Mouse (Mus musculus) cerebellum, adult 2 months (tissue): Measurements from ENCODE around the gene Kirrel3. TPM values are rescaled to one million over a fixed set of nuclear protein-coding genes. Genes with fewer than 3 reads are reported as not detected.

Source experiments
- DNase-seq, 2 experiments: peaks; one replicate each; pipeline ENCODE4 v3.0.0; 2021
- H3K27ac ChIP-seq: fragments of 200-500 bp; 2 replicates; pipeline ENCODE4 v1.5.1; 2012; ENCODE audit warnings: low read length, control low read depth, inconsistent platforms; ENCODE audit not compliant: insufficient read depth
- H3K27me3 ChIP-seq: fragments of 200-500 bp; 2 replicates; pipeline ENCODE4 v1.6.1; 2012; ENCODE audit warnings: inconsistent platforms, mild to moderate bottlenecking, low read length, moderate library complexity; ENCODE audit not compliant: control insufficient read depth, insufficient read depth
- H3K4me1 ChIP-seq: fragments of 200-500 bp; 2 replicates; pipeline ENCODE4 v1.6.1; 2011; ENCODE audit warnings: low read length; ENCODE audit not compliant: control insufficient read depth, insufficient read depth
- H3K4me3 ChIP-seq: fragments of 200-500 bp; replicated peaks from 2 replicates; pipeline ENCODE3; 2011; ENCODE audit warnings: mild to moderate bottlenecking, low read depth, low read length, control low read depth; ENCODE audit not compliant: insufficient read depth
- CTCF ChIP-seq: fragments of 200-500 bp; IDR thresholded peaks from 2 replicates; pipeline ENCODE4 v1.5.1; 2011; ENCODE audit warnings: low read depth, mild to moderate bottlenecking, control low read depth, low read length, moderate library complexity, borderline replicate concordance; ENCODE audit not compliant: insufficient read depth
- POLR2A ChIP-seq: fragments of 200-500 bp; IDR thresholded peaks from 2 replicates; pipeline ENCODE4 v1.6.1; 2011; ENCODE audit warnings: low read length, control low read depth, borderline replicate concordance; ENCODE audit not compliant: insufficient read depth
- WGBS: fragments of 180-500 bp; shearing (Covaris S2); methylation state at CpG from one replicate; pipeline ENCODE4 v1.1.7; 2018; 5-methylcytosine and 5-hydroxymethylcytosine counted together
- polyA plus RNA-seq: library from polyadenylated mRNA; depleted of rRNA; stranded (reverse); fragments of >200 nt; gene quantifications from 2 replicates; pipeline ENCODE4 v1.2.3, GENCODE M21; 2012

Kirrel3 gene
- polyA plus RNA-seq, 1 experiment: 63.5 TPM

DNA sequence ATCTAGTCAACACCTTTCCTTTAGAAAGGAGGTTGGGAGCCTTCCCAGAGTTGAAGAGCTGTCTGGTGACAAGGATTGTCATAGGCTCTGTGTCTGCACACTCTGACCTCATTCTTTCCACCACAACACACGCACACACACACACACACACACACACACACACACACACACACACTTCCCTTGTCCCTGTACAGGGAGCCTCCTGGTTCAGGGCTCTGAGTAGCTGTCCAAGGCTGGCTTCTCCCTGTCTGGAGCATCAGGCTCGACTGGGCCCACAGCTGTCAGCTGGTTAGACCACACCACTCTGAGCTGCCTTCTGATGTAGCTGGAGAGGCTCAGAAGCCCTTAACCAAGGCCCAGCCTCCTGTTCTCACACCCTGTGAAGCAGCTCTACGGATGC is 302.2 kb downstream of the Kirrel3 start:
- 81% methylated on average over 3 of the region's 3 CpGs for WGBS
- DNase-seq: no peak
- Histone ChIP-seq H3K4me3 (no peak overlapping the region), H3K27me3 (no peaks in the 10 kb centered on the region), H3K4me1 (peaks cover 9% of the 10 kb centered on the region), H3K27ac (no peak overlapping the region)
- no peak for TF ChIP-seq POLR2A
- TF ChIP-seq CTCF: no peak

DNA sequence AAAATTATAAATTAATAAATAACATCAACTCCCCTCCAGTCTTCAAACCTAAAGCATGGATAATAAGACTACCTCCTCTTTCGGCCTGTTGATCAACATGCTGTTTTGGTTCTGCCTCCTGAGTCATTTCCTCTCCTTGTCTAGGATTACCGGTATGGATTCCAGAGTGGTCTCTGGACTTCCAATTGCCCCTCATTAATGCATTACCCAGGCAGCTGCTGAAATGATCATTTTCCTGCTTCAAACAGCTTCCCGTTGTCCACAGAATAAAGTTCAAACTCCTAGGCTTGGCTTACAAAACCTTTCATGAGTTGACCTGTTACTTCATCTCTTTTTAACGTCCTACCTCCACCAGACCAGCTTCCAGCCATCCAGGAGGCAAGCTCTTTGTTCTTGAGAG is 309.5 kb downstream of the Kirrel3 start:
- no peak overlapping the region for H3K27ac ChIP-seq
- H3K4me1 ChIP-seq: peaks cover 8% of the 10 kb centered on the region
- no peak overlapping the region for H3K4me3 ChIP-seq
- no peak for TF ChIP-seq POLR2A
- TF ChIP-seq CTCF: no peak
- no peaks in the 10 kb centered on the region for H3K27me3 ChIP-seq
- DNase-seq: no peak
- 77% methylated on average over 4 of the region's 4 CpGs for WGBS

DNA sequence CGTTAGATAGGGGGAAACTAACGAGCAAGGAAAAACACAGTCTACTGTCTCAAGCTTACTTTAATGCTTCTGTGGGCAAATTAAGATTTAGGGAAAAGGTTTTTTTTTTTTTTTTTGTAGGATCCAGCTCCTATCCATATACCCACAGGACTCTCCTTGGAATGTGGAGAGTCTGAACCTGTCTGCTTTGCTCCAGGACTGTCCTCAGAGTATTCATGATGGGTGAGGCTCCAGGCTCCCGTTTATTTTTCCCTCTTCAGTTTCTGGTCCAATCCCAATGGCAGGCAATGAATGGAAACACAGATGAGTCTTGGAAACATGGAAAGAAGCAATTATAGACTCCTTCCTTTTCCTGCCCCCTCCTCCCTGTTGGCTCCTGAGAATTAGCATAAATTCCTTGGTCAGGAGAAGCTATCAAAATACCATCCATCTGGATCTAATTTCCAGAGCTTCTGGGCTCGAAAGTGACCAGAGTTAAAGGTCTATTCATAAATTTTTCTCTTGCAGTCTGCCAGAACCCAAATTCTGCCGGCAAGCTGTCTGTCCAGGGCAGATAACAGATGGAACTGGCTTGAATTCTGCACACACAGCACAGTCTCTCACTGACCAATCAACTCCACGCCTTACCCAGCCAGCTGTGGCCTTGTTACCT is 312.1 kb downstream of the Kirrel3 start:
- Histone ChIP-seq H3K27me3 (no peaks in the 10 kb centered on the region), H3K4me3 (no peak overlapping the region), H3K27ac (no peak overlapping the region), H3K4me1 (peaks cover 8% of the 10 kb centered on the region)
- WGBS: 30% methylated on average over 6 of the region's 6 CpGs
- no peak for TF ChIP-seq POLR2A
- TF ChIP-seq CTCF: no peak
- peak; percentile 40 to 58 for DNase-seq

DNA sequence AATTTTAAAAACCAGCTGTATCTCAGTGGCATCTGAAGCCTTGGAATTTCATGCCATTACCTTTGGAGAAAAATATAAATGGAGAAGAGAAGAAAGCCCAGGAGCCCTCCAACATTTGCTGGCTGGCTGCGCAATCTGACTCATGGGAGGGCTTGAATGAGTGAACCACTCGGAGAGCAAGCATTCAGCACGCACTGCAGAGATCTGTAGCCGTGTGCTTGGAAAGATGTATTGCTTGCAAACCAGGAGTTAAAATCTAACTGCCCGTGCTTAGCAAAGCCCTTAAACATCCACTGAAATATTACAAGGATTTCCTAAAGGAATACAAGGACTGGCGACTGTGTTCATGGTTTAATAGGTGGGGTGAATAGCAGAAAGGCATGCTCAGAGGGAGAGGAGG is 316.0 kb downstream of the Kirrel3 start:
- no peak for TF ChIP-seq CTCF
- 89% methylated on average over 6 of the region's 6 CpGs for WGBS
- no peak overlapping the region for H3K4me3 ChIP-seq
- DNase-seq: no peak
- no peaks in the 10 kb centered on the region for H3K27me3 ChIP-seq
- H3K4me1 ChIP-seq: peaks cover 11% of the 10 kb centered on the region
- H3K27ac ChIP-seq: no peak overlapping the region

DNA sequence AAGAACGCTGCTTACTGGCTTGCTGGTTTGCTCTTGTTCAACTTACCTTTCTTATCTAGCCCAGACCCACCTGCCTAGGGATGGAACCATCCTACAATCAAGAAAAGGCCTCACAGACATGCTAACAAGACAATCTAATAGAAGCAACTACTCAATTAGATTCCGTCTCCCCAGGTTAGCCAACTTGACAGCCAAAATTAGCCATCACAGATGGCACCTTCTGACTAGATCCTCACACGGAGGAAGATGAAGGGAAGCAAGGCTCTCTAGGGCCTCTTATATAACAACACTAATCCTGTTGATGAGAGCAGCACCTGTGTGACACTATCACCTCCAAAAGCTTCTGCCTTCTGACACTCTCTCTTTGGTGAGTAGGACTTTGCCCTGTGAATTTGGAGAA is 321.2 kb downstream of the Kirrel3 start:
- 33% methylated on average over 3 of the region's 3 CpGs for WGBS
- DNase-seq: peak; percentile 61 to 83
- Histone ChIP-seq H3K4me1 (peaks cover 21% of the 10 kb centered on the region), H3K27me3 (no peaks in the 10 kb centered on the region), H3K27ac (peak overlapping the region; percentile 43; the same call in 1 of the 2 replicates), H3K4me3 (no peak overlapping the region)
- TF ChIP-seq CTCF (no peak), POLR2A (no peak)

DNA sequence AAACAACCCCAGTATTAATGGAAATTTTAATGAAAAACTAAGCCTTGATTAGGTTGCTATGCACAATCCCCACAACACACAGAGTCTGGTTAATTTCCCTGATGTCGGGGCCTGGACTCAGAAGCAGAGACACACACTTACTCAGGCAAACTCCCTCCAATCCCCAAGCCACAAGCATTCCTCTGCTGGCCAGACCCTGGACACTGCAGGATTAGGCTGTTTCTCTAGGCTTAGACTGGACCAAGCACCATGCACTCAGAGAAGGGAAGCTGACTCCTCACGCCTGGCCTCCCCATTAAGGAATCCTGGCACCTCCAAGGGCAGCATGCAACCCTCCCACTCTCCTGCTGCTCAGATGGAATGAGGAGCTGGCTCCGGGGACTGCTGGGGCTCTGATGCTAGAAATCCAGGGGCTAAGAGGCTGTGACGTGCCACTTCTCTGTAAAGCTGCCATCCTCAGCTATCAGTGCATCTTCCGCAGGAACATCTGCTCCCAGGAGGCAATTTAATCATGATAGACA is 324.4 kb downstream of the Kirrel3 start:
- H3K4me1 ChIP-seq: peaks cover 24% of the 10 kb centered on the region
- H3K27ac ChIP-seq: no peak overlapping the region
- no peak overlapping the region for H3K4me3 ChIP-seq
- no peaks in the 10 kb centered on the region for H3K27me3 ChIP-seq
- peak; percentile 51 to 64 for DNase-seq
- TF ChIP-seq CTCF (no peak), POLR2A (no peak)
- WGBS: 31% methylated on average over 5 of the region's 5 CpGs

DNA sequence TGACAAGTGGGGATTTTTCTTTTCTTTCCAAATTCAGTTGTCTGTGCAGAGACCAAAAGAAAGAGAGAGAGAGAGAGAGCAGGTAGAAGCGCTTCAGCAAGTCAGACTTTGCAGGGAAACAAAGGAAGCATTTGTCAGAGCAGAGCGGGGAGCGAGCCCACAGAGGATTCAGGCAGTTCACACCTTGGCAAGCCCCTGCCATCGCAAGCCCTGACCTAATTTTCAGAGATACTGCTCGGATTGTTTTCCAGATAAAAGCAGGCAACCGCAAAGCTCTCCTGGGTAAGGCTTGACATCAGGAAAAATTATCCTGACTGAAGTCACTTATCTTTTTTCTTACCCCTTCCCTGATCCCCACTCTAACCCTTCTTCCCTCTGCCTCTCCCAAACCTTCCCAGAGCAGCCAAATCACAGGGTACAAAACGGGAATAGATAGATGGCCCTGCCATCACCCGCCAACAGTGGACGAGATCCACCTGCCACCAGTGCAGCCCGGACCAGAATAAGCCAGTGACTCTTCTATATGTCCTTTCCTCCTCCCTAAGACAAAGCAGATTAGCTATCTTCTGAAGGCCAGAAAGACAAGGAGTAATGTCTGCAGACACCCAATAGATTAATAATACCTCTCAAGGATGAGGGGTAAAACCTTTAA is 332.8 kb downstream of the Kirrel3 start:
- WGBS: 8% methylated on average over 10 of the region's 10 CpGs
- DNase-seq: peak; percentile 66 to 72
- no peak for TF ChIP-seq CTCF
- no peak for TF ChIP-seq POLR2A
- Histone ChIP-seq H3K27me3 (no peaks in the 10 kb centered on the region), H3K27ac (peak overlapping the region; percentile 22), H3K4me3 (no peak overlapping the region), H3K4me1 (peaks cover 33% of the 10 kb centered on the region)
